Mouse (Mus musculus): Measurements from ENCODE around the gene Lamb1. TPM values are rescaled to one million over a fixed set of nuclear protein-coding genes. Genes with fewer than 3 reads are reported as not detected.

Lamb1 gene
- polyA plus RNA-seq, 1 experiment from 2014 or later: 31.7 TPM

- ATAC-seq (ENCODE audit: low FRiP score, low TSS enrichment): no peak
- 48% methylated on average over 8 of the region's 8 CpGs for WGBS
- no peak for DNase-seq (ENCODE audit: low spot score)
These were observed 7.1 kb downstream of the Lamb1 start for GRCm38 (mm10) chr12:31272012-31272735.

GRCm38 (mm10) chr12:31272846-31273245 is 7.8 kb downstream of the Lamb1 start:
- Histone ChIP-seq H3K27ac (replicated peaks) (no peak overlapping the region), H3K9me3 (ENCODE audit: control insufficient read depth, low read length) (no peaks in the 10 kb centered on the region), H3K36me3 (ENCODE audit: control insufficient read depth, insufficient read depth, low read length) (peaks cover 17% of the 10 kb centered on the region), H3K4me2 (replicated peaks; ENCODE audit: low read depth) (no peak overlapping the region), H3K9ac (ENCODE audit: low read length) (no peak overlapping the region), H3K27me3 (ENCODE audit: control insufficient read depth, insufficient read depth, low read length) (no peaks in the 10 kb centered on the region), H3K4me3 (ENCODE audit: low read depth, low read length) (no peak overlapping the region), H3K4me1 (replicated peaks; ENCODE audit: control insufficient read depth, insufficient read depth) (peaks cover 8% of the 10 kb centered on the region)
- no peak for ATAC-seq (ENCODE audit: low FRiP score, low TSS enrichment)
- TF ChIP-seq CTCF (IDR thresholded peaks at IDR 0.05; ENCODE audit: low read depth) (no peak), EP300 (optimal IDR thresholded peaks at IDR 0.05) (no peak)
- no peak for DNase-seq (ENCODE audit: low spot score)
- 78% methylated on average over 2 of the region's 2 CpGs for WGBS

More at GRCm38 (mm10) chr12:31272012-31272735, 7.1 kb downstream of the Lamb1 start:
- Histone ChIP-seq H3K4me2 (replicated peaks; ENCODE audit: low read depth) (no peak overlapping the region), H3K4me3 (ENCODE audit: low read depth, low read length) (no peak overlapping the region), H3K9me3 (ENCODE audit: control insufficient read depth, low read length) (no peaks in the 10 kb centered on the region), H3K27ac (replicated peaks) (peak overlapping the region; percentile 67), H3K9ac (ENCODE audit: low read length) (no peak overlapping the region), H3K36me3 (ENCODE audit: control insufficient read depth, insufficient read depth, low read length) (peaks cover 17% of the 10 kb centered on the region), H3K4me1 (replicated peaks; ENCODE audit: control insufficient read depth, insufficient read depth) (peaks cover 8% of the 10 kb centered on the region), H3K27me3 (ENCODE audit: control insufficient read depth, insufficient read depth, low read length) (no peaks in the 10 kb centered on the region)
- TF ChIP-seq CTCF (IDR thresholded peaks at IDR 0.05; ENCODE audit: low read depth) (no peak), EP300 (optimal IDR thresholded peaks at IDR 0.05) (no peak)

GRCm38 (mm10) chr12:31273646-31274045 is 8.6 kb downstream of the Lamb1 start:
- TF ChIP-seq EP300 (optimal IDR thresholded peaks at IDR 0.05): no peak
- TF ChIP-seq CTCF (IDR thresholded peaks at IDR 0.05; ENCODE audit: low read depth): no peak
- H3K36me3 ChIP-seq (ENCODE audit: control insufficient read depth, insufficient read depth, low read length): peaks cover 21% of the 10 kb centered on the region
- no peaks in the 10 kb centered on the region for H3K9me3 ChIP-seq (ENCODE audit: control insufficient read depth, low read length)
- no peak overlapping the region for H3K27ac ChIP-seq (replicated peaks)
- H3K4me3 ChIP-seq (ENCODE audit: low read depth, low read length): no peak overlapping the region
- H3K4me2 ChIP-seq (replicated peaks; ENCODE audit: low read depth): no peak overlapping the region
- H3K27me3 ChIP-seq (ENCODE audit: control insufficient read depth, insufficient read depth, low read length): no peaks in the 10 kb centered on the region
- ATAC-seq (ENCODE audit: low FRiP score, low TSS enrichment) (no peak), DNase-seq (ENCODE audit: low spot score) (no peak)
- H3K9ac ChIP-seq (ENCODE audit: low read length): no peak overlapping the region
- H3K4me1 ChIP-seq (replicated peaks; ENCODE audit: control insufficient read depth, insufficient read depth): peaks cover 8% of the 10 kb centered on the region
- 95% methylated on average over 7 of the region's 7 CpGs for WGBS

- H3K36me3 ChIP-seq (ENCODE audit: control insufficient read depth, insufficient read depth, low read length): peaks cover 28% of the 10 kb centered on the region
- ATAC-seq (ENCODE audit: low FRiP score, low TSS enrichment): peak; percentile 38; the same call in 1 of the 2 replicates
- WGBS: 57% methylated on average over 10 of the region's 10 CpGs
- no peaks in the 10 kb centered on the region for H3K27me3 ChIP-seq (ENCODE audit: control insufficient read depth, insufficient read depth, low read length)
- no peak overlapping the region; the same call in 1 of the 2 replicates for H3K4me2 ChIP-seq (replicated peaks; ENCODE audit: low read depth)
- H3K4me1 ChIP-seq (replicated peaks; ENCODE audit: control insufficient read depth, insufficient read depth): peaks cover 8% of the 10 kb centered on the region
- TF ChIP-seq EP300 (optimal IDR thresholded peaks at IDR 0.05) (no peak), CTCF (IDR thresholded peaks at IDR 0.05; ENCODE audit: low read depth) (no peak)
- H3K9me3 ChIP-seq (ENCODE audit: control insufficient read depth, low read length): no peaks in the 10 kb centered on the region
- no peak overlapping the region for H3K9ac ChIP-seq (ENCODE audit: low read length)
- peak overlapping the region; percentile 63 for H3K27ac ChIP-seq (replicated peaks)
- no peak for DNase-seq (ENCODE audit: low spot score)
- H3K4me3 ChIP-seq (ENCODE audit: low read depth, low read length): no peak overlapping the region
These were observed 10.4 kb downstream of the Lamb1 start for GRCm38 (mm10) chr12:31275411-31275810.

- 83% methylated on average over 11 of the region's 11 CpGs for WGBS
- Histone ChIP-seq H3K36me3 (ENCODE audit: control insufficient read depth, insufficient read depth, low read length) (peaks cover 19% of the 10 kb centered on the region), H3K9me3 (ENCODE audit: control insufficient read depth, low read length) (no peaks in the 10 kb centered on the region), H3K27ac (replicated peaks) (no peak overlapping the region), H3K9ac (ENCODE audit: low read length) (no peak overlapping the region), H3K27me3 (ENCODE audit: control insufficient read depth, insufficient read depth, low read length) (no peaks in the 10 kb centered on the region), H3K4me1 (replicated peaks; ENCODE audit: control insufficient read depth, insufficient read depth) (peaks cover 2% of the 10 kb centered on the region; the same call in 1 of the 2 replicates), H3K4me2 (replicated peaks; ENCODE audit: low read depth) (no peak overlapping the region), H3K4me3 (ENCODE audit: low read depth, low read length) (no peak overlapping the region)
- TF ChIP-seq CTCF (IDR thresholded peaks at IDR 0.05; ENCODE audit: low read depth) (no peak), EP300 (optimal IDR thresholded peaks at IDR 0.05) (no peak)
- no peak for DNase-seq (ENCODE audit: low spot score)
- no peak for ATAC-seq (ENCODE audit: low FRiP score, low TSS enrichment)
These were observed 13.2 kb downstream of the Lamb1 start for GRCm38 (mm10) chr12:31278270-31278669.

- H3K27ac ChIP-seq (replicated peaks): no peak overlapping the region; the same call in 1 of the 2 replicates
- no peak overlapping the region for H3K9ac ChIP-seq (ENCODE audit: low read length)
- H3K4me2 ChIP-seq (replicated peaks; ENCODE audit: low read depth): no peak overlapping the region
- H3K27me3 ChIP-seq (ENCODE audit: control insufficient read depth, insufficient read depth, low read length): no peaks in the 10 kb centered on the region
- peaks cover 16% of the 10 kb centered on the region for H3K36me3 ChIP-seq (ENCODE audit: control insufficient read depth, insufficient read depth, low read length)
- DNase-seq (ENCODE audit: low spot score) (no peak), ATAC-seq (ENCODE audit: low FRiP score, low TSS enrichment) (no peak)
- H3K9me3 ChIP-seq (ENCODE audit: control insufficient read depth, low read length): no peaks in the 10 kb centered on the region
- 55% methylated on average over 7 of the region's 7 CpGs for WGBS
- peaks cover 2% of the 10 kb centered on the region; the same call in 1 of the 2 replicates for H3K4me1 ChIP-seq (replicated peaks; ENCODE audit: control insufficient read depth, insufficient read depth)
- TF ChIP-seq EP300 (optimal IDR thresholded peaks at IDR 0.05) (no peak), CTCF (IDR thresholded peaks at IDR 0.05; ENCODE audit: low read depth) (no peak)
- no peak overlapping the region for H3K4me3 ChIP-seq (ENCODE audit: low read depth, low read length)
These were observed 15.3 kb downstream of the Lamb1 start for GRCm38 (mm10) chr12:31280318-31280717.

Data from stomach, postnatal 0 days (tissue).